ENCODE assay signal across 7 mouse cellular contexts in the genomic region with DNA sequence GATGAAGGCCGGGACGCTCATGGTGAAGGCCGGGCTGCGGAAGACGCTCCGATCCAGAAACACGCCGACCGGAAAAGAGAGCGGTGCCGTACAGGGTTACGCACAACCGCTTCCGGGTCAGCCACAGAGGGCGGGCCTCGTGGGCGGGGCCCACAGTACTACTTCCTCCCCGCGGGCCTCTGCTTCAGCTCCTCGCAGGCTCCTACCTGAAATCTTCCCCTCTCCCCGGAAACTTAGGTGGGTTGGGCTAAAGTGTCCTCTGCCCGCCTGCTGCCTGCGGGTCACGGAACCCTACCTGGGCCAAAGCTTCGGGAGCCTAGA. TPM values are rescaled to one million over a fixed set of nuclear protein-coding genes. Genes with fewer than 3 reads are reported as not detected.
A peak's percentile ranks its signal among the peaks of the same experiment; 100 is the strongest.
DNase-seq lines count a peak whose midpoint lies in the region; ATAC-seq lines count a peak whose summit lies in the region.

A gene (minus strand): TSS at position 114 of the 321 bp plus-strand sequence.

- 0 out of 2 replicates have a peak, but pooled peaks cover 2% of the 10 kb centered on the region for H3K4me1 ChIP-seq in intestine, embryonic 15.5 days (replicated peaks)
- peaks cover 22% of the 10 kb centered on the region for H3K4me1 ChIP-seq in midbrain, embryonic 10.5 days

- H3K4me3 ChIP-seq in intestine, embryonic 15.5 days (replicated peaks), result peak within 1 kb of the TSS; percentile 89
- peak within 1 kb of the TSS; percentile 98 for H3K4me3 ChIP-seq in midbrain, embryonic 10.5 days

- DNase-seq in adrenal gland, adult 2 months, result peak; percentile 95
- DNase-seq in embryo, embryonic 11.5 days (ENCODE audit: low read depth, low spot score), result peak; percentile 78
- DNase-seq in gastrocnemius, postnatal 36 days, result peak; percentile 91
- peak; percentile 94 to 96 for DNase-seq in left cerebral cortex, postnatal 25 days (ENCODE audit: low spot score in 2 of 2)
- peak; percentile 90 for DNase-seq in midbrain, embryonic 10.5 days (ENCODE audit: low spot score)
- peak; percentile 93 for DNase-seq in right cerebral cortex, postnatal 4 days

- H3K9me3 ChIP-seq in intestine, embryonic 15.5 days, result no peaks in the 10 kb centered on the region
- H3K9me3 ChIP-seq in midbrain, embryonic 10.5 days (replicated peaks), result no peaks in the 10 kb centered on the region

- ATAC-seq in intestine, embryonic 15.5 days, result peak; percentile 100

- H3K36me3 ChIP-seq in intestine, embryonic 15.5 days, result peaks cover 9% of the 10 kb centered on the region
- peaks cover 21% of the 10 kb centered on the region for H3K36me3 ChIP-seq in midbrain, embryonic 10.5 days

- peak within 1 kb of the TSS; percentile 77 for H3K4me2 ChIP-seq in intestine, embryonic 15.5 days (replicated peaks)

- intact Hi-C loops in gastrocnemius, postnatal 36 days (cut with DNase I), result no loop called here
- intact Hi-C loops in left cerebral cortex, postnatal 25 days (cut with DNase I), result no loop called here

- under 1% methylated on average over 25 of the region's 25 CpGs for WGBS in intestine, embryonic 15.5 days
- WGBS in midbrain, embryonic 10.5 days, result under 1% methylated on average over 25 of the region's 25 CpGs

- peak within 1 kb of the TSS; percentile 95 for H3K9ac ChIP-seq in intestine, embryonic 15.5 days

- no peaks in the 10 kb centered on the region for H3K27me3 ChIP-seq in intestine, embryonic 15.5 days (replicated peaks)
- no peaks in the 10 kb centered on the region for H3K27me3 ChIP-seq in midbrain, embryonic 10.5 days (ENCODE audit: low read depth, poor library complexity, severe bottlenecking)

- H3K27ac ChIP-seq in intestine, embryonic 15.5 days, result peak within 1 kb of the TSS; percentile 75
- peak within 1 kb of the TSS; percentile 94 for H3K27ac ChIP-seq in midbrain, embryonic 10.5 days (replicated peaks)

RNA-seq across cellular contexts. Expression of the gene that starts here (rescaled TPM):
- total RNA-seq in adrenal gland, adult 2 months (2021), result 100 to 1,000 TPM; 121 to 150 TPM
- polyA plus RNA-seq in adrenal gland, adult 2 months (2012; rRNA removed), result 5.2 and 6.6 TPM in 2 replicates
- 10 to 100 TPM; 94.7 to 97.5 TPM for total RNA-seq in gastrocnemius, postnatal 36 days (2021)
- 253 and 266 TPM in 2 replicates for polyA plus RNA-seq in intestine, embryonic 15.5 days (2015; fragmentation: Nextera tagmentation; extraction: Ambion mirVana)
- total RNA-seq in left cerebral cortex, postnatal 25 days (2021), result 10 to 100 TPM; 84.7 to 88.2 TPM
- 285 and 314 TPM in 2 replicates for polyA plus RNA-seq in midbrain, embryonic 10.5 days (2016; fragmentation: Nextera tagmentation; extraction: Ambion mirVana)

Comparison
In these comparisons a context has a peak if more than half of its experiments do, and no peak if none do; other contexts are left out.
1. Peak in every context shown above with its lines: DNase-seq, ATAC-seq, H3K4me3 ChIP-seq and H3K27ac ChIP-seq.
2. RNA of the gene that starts here (polyA plus RNA-seq): 285 to 314 TPM in midbrain, embryonic 10.5 days and 253 to 266 TPM in intestine, embryonic 15.5 days; 5.2 to 6.6 TPM in adrenal gland, adult 2 months; every median in the first group is over 10 times any median in the second.